Mouse (Mus musculus): ENCODE measurements around the gene Prdm2. TPM values are rescaled to one million over a fixed set of nuclear protein-coding genes. Genes with fewer than 3 reads are reported as not detected.

Prdm2 gene
- polyA plus RNA-seq (2015; fragmentation: Nextera tagmentation; extraction: Ambion mirVana), result 12.7 and 14.0 TPM in 2 replicates

DNA sequence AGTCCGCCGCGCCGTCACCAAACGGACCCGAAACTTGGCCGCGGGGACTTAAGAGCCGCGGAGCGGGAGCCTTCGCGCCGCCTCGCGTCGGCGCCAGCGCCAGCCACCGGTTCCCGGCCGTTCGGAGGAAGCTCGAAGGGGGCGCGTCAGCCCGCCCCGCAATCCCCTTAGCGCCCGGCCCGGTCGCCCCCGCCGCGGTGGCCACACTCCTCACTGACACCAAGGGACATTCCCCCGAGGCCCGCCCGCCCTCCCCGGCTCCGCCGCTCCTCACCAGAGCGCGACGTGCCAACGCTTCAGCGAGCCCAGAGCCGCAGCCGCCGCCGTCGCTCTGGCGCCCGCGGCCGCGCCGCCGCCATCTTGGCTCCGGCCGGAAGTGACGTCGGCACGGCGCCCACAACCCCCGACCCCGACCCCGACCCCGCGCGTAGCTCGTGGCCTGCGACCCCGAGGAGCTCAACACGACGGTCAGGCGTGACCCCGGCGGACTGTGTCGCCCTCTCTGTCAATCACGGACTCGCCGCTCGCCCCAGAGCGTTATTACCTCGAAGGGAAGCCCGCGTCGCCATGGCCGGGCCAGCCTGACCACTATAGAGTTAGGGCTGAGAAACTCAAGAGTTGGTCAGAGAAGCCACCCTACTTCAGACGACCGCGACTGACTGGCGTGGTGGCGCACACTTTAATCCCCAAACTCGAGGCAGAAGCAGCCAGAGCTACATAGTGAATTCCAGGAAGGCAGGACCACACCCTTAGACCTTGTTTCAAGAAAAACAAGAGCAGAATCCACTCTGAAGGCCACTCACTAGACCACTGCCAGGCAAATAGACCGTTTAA is at the start of gene Prdm2:
Prdm2 (minus strand) TSS at position 655 of the 834 bp plus-strand sequence.
- 2% methylated on average over 80 of the region's 96 CpGs for WGBS
- peak; percentile 84 for ATAC-seq (ENCODE audit: low FRiP score, low read depth)
- no peaks in the 10 kb centered on the region for H3K9me3 ChIP-seq

GRCm38 (mm10) chr4:143259718-143260349 is 47.0 kb upstream of the Prdm2 start:
- Histone ChIP-seq H3K27me3 (no peaks in the 10 kb centered on the region), H3K4me2 (no peak overlapping the region), H3K9me3 (no peaks in the 10 kb centered on the region), H3K4me1 (replicated peaks) (0 out of 2 replicates have a peak, but pooled peaks cover 6% of the 10 kb centered on the region), H3K36me3 (no peaks in the 10 kb centered on the region), H3K4me3 (no peak overlapping the region), H3K27ac (replicated peaks) (no peak overlapping the region), H3K9ac (no peak overlapping the region)
- 53% methylated on average over 8 of the region's 8 CpGs for WGBS
- peak; percentile 67 for ATAC-seq (ENCODE audit: low FRiP score, low read depth)

More for the DNA sequence above, at the start of gene Prdm2:
- no peaks in the 10 kb centered on the region for H3K27me3 ChIP-seq
- peak within 1 kb of the TSS; percentile 95 for H3K27ac ChIP-seq (replicated peaks)
- H3K4me2 ChIP-seq, result peak within 1 kb of the TSS; percentile 64
- peaks cover 27% of the 10 kb centered on the region for H3K4me1 ChIP-seq (replicated peaks)
- H3K9ac ChIP-seq, result peak within 1 kb of the TSS; percentile 94
- H3K36me3 ChIP-seq, result no peaks in the 10 kb centered on the region
- H3K4me3 ChIP-seq, result peak within 1 kb of the TSS; percentile 91

GRCm38 (mm10) chr4:143258517-143258916 is 45.7 kb upstream of the Prdm2 start:
- ATAC-seq (ENCODE audit: low FRiP score, low read depth), result peak; percentile 21; the same call in 1 of the 2 replicates

GRCm38 (mm10) chr4:143257971-143258370 is 45.2 kb upstream of the Prdm2 start:
- H3K27ac ChIP-seq (replicated peaks), result no peak overlapping the region
- no peak overlapping the region for H3K4me3 ChIP-seq
- H3K4me1 ChIP-seq (replicated peaks), result 0 out of 2 replicates have a peak, but pooled peaks cover 6% of the 10 kb centered on the region
- H3K36me3 ChIP-seq, result no peaks in the 10 kb centered on the region
- no peaks in the 10 kb centered on the region for H3K9me3 ChIP-seq
- ATAC-seq (ENCODE audit: low FRiP score, low read depth), result no peak
- WGBS, result 38% methylated on average over 6 of the region's 6 CpGs
- no peak overlapping the region for H3K4me2 ChIP-seq
- no peaks in the 10 kb centered on the region for H3K27me3 ChIP-seq
- H3K9ac ChIP-seq, result no peak overlapping the region

More at GRCm38 (mm10) chr4:143258517-143258916, 45.7 kb upstream of the Prdm2 start:
- 40% methylated on average over 19 of the region's 19 CpGs for WGBS
- Histone ChIP-seq H3K27ac (replicated peaks) (no peak overlapping the region), H3K9me3 (no peaks in the 10 kb centered on the region), H3K27me3 (no peaks in the 10 kb centered on the region), H3K4me2 (peak overlapping the region; percentile 40), H3K4me3 (0 out of 2 replicates have a peak overlapping the region, but pooled peaks have one; percentile 11), H3K9ac (no peak overlapping the region), H3K4me1 (replicated peaks) (0 out of 2 replicates have a peak, but pooled peaks cover 6% of the 10 kb centered on the region), H3K36me3 (no peaks in the 10 kb centered on the region)

- WGBS, result 77% methylated on average over 8 of the region's 8 CpGs
- H3K4me1 ChIP-seq (replicated peaks), result 0 out of 2 replicates have a peak, but pooled peaks cover 6% of the 10 kb centered on the region
- H3K4me3 ChIP-seq, result no peak overlapping the region
- H3K9ac ChIP-seq, result no peak overlapping the region
- H3K27ac ChIP-seq (replicated peaks), result no peak overlapping the region
- no peaks in the 10 kb centered on the region for H3K36me3 ChIP-seq
- no peak for ATAC-seq (ENCODE audit: low FRiP score, low read depth)
- H3K9me3 ChIP-seq, result no peaks in the 10 kb centered on the region
- no peaks in the 10 kb centered on the region for H3K27me3 ChIP-seq
- H3K4me2 ChIP-seq, result no peak overlapping the region
Observed at GRCm38 (mm10) chr4:143255541-143255940, 42.7 kb upstream of the Prdm2 start.

DNA sequence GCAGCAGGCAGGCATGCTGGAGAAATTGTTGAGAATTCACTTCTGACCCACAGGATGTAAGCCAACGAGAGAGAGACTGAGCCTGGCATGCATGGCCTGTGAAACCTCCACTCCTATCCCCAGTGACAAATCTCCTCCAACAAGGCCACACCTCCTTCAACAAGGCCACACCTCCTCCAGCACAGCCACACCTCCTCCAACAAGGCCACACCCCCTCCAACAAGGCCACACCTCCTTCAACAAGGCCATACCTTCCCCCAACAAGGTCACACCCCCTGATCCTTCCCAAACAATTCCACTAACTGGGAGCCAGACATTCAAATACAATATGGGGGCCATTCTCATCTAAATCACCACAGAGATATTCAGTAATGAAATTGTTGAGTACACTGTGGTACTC is 40.6 kb upstream of the Prdm2 start:
- Histone ChIP-seq H3K27me3 (no peaks in the 10 kb centered on the region), H3K9ac (no peak overlapping the region), H3K4me1 (replicated peaks) (no peaks in the 10 kb centered on the region), H3K4me2 (no peak overlapping the region), H3K36me3 (no peaks in the 10 kb centered on the region), H3K4me3 (no peak overlapping the region), H3K9me3 (no peaks in the 10 kb centered on the region), H3K27ac (replicated peaks) (no peak overlapping the region)
- no peak for ATAC-seq (ENCODE audit: low FRiP score, low read depth)
- 76% methylated on average over 1 of the region's 1 CpGs for WGBS

DNA sequence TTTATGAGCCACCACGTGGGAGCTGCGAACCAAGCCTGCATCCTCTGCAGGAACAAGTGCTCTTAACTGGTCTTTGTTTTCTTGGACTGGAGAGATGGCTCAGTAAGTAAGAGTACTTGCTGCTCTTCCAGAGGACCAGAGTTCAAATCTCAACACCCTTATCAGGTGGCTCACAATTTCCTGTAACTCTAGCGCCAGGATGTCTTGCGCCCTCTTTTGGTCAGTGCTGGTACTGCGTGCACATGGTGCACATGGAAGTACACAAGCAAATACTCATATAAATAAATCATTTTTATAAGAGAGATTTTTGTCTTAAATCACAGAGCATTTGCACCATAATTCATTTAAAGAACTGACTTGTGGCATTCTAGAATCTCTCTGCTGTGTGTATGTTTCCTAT is 35.3 kb upstream of the Prdm2 start:
- Histone ChIP-seq H3K9me3 (no peaks in the 10 kb centered on the region), H3K4me1 (replicated peaks) (no peaks in the 10 kb centered on the region), H3K9ac (no peak overlapping the region), H3K4me2 (no peak overlapping the region), H3K4me3 (no peak overlapping the region), H3K27ac (replicated peaks) (no peak overlapping the region), H3K36me3 (no peaks in the 10 kb centered on the region), H3K27me3 (no peaks in the 10 kb centered on the region)
- 77% methylated on average over 5 of the region's 5 CpGs for WGBS
- ATAC-seq (ENCODE audit: low FRiP score, low read depth), result no peak

DNA sequence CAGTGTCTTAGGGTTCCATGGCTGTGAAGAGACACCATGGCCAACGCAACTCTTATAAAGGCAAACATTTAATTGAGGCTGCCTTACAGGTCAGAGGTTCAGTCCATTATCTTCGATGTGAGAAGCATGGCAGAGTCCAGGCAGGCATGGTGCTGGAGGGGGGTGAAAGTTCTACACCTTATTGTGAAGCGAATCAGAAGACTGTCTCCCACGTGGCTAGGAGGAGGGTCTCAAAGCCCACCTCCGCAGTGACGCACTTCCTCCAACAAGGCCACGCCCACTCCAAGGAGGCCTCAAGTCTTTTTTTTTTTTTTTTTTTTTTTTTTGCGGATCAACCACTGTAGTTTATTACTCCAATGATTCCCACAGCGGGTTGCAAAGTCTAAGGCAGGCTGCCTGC is 28.5 kb upstream of the Prdm2 start:
- Histone ChIP-seq H3K36me3 (no peaks in the 10 kb centered on the region), H3K4me1 (replicated peaks) (0 out of 2 replicates have a peak, but pooled peaks cover 5% of the 10 kb centered on the region), H3K9me3 (no peaks in the 10 kb centered on the region), H3K27me3 (no peaks in the 10 kb centered on the region), H3K9ac (no peak overlapping the region), H3K4me2 (no peak overlapping the region), H3K27ac (replicated peaks) (no peak overlapping the region), H3K4me3 (no peak overlapping the region)
- 80% methylated on average over 9 of the region's 9 CpGs for WGBS
- no peak for ATAC-seq (ENCODE audit: low FRiP score, low read depth)

DNA sequence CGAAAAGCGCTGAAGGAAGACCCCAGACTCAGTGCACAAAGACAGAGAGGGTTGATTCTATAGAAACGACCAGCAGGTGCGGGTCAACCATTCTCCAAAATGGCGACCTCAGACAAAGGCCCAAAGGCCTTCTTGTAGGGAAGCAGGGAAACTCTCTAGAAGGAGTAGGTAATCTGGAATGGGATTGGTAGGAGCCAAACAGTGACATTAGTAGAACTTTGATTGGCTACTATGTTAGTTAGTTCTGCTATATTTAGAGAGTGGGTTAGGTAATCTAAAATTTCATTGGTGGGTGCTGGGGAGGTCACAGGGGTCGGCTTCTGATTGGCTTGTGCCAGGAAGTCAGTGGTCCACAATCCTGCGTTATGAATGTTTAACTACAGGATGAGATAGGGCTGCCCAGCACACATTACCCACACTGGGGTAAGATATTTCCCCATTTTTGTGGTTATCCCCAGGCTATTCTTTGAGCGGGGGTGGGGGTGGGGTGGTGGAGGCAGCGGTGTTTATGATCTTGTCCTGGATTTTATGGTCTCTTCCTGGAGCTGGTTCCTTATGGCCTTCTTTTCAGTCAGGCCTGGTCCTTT is 26.9 kb upstream of the Prdm2 start:
- Histone ChIP-seq H3K9ac (no peak overlapping the region), H3K4me1 (replicated peaks) (0 out of 2 replicates have a peak, but pooled peaks cover 5% of the 10 kb centered on the region), H3K4me3 (no peak overlapping the region), H3K36me3 (no peaks in the 10 kb centered on the region), H3K4me2 (no peak overlapping the region), H3K27ac (replicated peaks) (no peak overlapping the region), H3K9me3 (no peaks in the 10 kb centered on the region), H3K27me3 (no peaks in the 10 kb centered on the region)
- 95% methylated on average over 9 of the region's 9 CpGs for WGBS
- no peak for ATAC-seq (ENCODE audit: low FRiP score, low read depth)

DNA sequence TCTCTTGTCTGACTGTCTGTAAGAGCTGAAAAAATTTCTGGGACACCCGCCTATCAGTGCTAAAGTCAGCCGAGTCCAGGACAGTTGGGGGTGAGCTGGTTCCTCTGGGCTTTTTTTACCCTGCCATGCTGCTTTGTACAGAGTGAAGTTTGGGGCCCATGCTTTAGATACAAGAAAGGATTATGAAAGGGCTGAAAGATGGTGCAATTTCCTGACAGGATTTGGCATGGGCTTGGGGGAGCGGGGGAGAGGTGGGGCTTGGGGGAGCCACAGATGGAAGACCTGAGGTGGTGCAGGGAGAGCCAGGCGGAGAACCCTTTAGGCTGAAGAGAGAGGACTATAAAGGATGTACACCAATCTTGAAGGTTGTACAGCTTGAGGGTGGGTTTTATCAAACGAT is 26.3 kb upstream of the Prdm2 start:
- Histone ChIP-seq H3K27ac (replicated peaks) (no peak overlapping the region), H3K27me3 (no peaks in the 10 kb centered on the region), H3K9me3 (no peaks in the 10 kb centered on the region), H3K4me1 (replicated peaks) (0 out of 2 replicates have a peak, but pooled peaks cover 5% of the 10 kb centered on the region), H3K4me2 (no peak overlapping the region), H3K36me3 (no peaks in the 10 kb centered on the region), H3K9ac (no peak overlapping the region), H3K4me3 (no peak overlapping the region)
- 95% methylated on average over 5 of the region's 5 CpGs for WGBS
- no peak for ATAC-seq (ENCODE audit: low FRiP score, low read depth)

DNA sequence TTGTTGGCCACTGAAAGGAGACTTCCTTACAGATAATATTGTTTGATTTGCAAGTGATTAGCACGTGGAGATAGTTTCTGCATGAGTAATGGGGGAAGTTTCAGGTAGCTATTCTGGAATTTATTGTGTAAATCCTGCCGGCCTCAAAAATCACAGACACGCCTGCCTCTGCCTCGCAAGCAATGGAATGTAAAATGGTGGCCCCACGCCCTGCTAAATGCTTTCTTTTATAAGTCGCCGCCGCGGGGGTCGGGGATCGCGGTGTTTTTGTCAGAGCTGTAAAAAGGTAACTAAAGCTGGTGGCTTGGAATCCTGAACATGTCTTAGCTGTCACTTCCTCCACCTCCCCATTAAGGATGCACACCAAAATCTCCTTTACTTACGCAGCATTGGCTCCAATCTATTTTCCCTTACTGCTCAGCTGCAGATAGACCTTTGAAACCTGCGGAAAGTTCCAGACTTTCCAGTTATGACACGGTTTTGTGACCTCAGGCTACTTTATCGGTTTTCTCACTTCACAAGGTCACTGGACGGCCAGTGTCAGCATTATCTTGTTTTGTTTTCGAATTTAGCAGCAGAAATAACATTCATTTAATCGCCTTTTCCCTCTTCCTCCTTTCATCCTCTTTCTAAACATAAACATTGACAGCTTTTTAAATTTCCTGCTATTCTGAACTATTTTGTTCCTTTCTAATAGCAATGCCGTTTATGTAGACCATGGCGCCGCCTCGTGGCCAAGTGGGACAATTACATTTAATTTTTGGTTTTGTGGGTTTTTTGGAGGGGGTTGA is 25.6 kb upstream of the Prdm2 start:
- no peak overlapping the region for H3K9ac ChIP-seq
- H3K27me3 ChIP-seq, result no peaks in the 10 kb centered on the region
- no peaks in the 10 kb centered on the region for H3K36me3 ChIP-seq
- no peak overlapping the region for H3K4me3 ChIP-seq
- WGBS, result 24% methylated on average over 23 of the region's 23 CpGs
- ATAC-seq (ENCODE audit: low FRiP score, low read depth), result no peak
- H3K9me3 ChIP-seq, result no peaks in the 10 kb centered on the region
- peak overlapping the region; percentile 32; the same call in 1 of the 2 replicates for H3K4me2 ChIP-seq
- H3K27ac ChIP-seq (replicated peaks), result no peak overlapping the region
- 0 out of 2 replicates have a peak, but pooled peaks cover 5% of the 10 kb centered on the region for H3K4me1 ChIP-seq (replicated peaks)

Data from hindbrain, embryonic 15.5 days (tissue).